Mouse (Mus musculus) lung, embryonic 14.5 days (tissue): ENCODE data around the gene Gm14632. TPM values are rescaled to one million over a fixed set of nuclear protein-coding genes. Genes with fewer than 3 reads are reported as not detected.
"Not testable (repeated sequence)": the region's sequence is repeated elsewhere in the genome, so short reads cannot be mapped to it uniquely, and the experiment has no call there.

Experiments used
- ATAC-seq: fragments of 200-750 bp; cut with Nextera tagmentation; 2 replicates; pipeline ENCODE4 v1.8.0; 2017; ENCODE audit warnings: mild to moderate bottlenecking, moderate TSS enrichment, moderate library complexity; ENCODE audit not compliant: insufficient read depth
- DNase-seq: peaks from one replicate; pipeline ENCODE4 v3.0.0-alpha.2; 2015
- H3K27ac ChIP-seq: fragments of 300-500 bp; sonication (generic); 2 replicates; pipeline ENCODE4 v1.5.1; 2014; ENCODE audit warnings: low read depth, mild to moderate bottlenecking, moderate library complexity
- H3K27me3 ChIP-seq: fragments of 300-500 bp; sonication (generic); 2 replicates; pipeline ENCODE4 v1.6.1; 2014; ENCODE audit warnings: low read length, control low read depth; ENCODE audit not compliant: insufficient read depth
- H3K36me3 ChIP-seq: fragments of 300-500 bp; sonication (generic); 2 replicates; pipeline ENCODE4 v1.6.1; 2014; ENCODE audit warnings: control low read depth; ENCODE audit not compliant: insufficient read depth
- H3K4me1 ChIP-seq: fragments of 300-500 bp; sonication (generic); 2 replicates; pipeline ENCODE4 v1.6.1; 2014; ENCODE audit warnings: antibody characterized with exemption, control low read depth; ENCODE audit not compliant: insufficient read depth
- H3K4me2 ChIP-seq: fragments of 300-500 bp; sonication (generic); 2 replicates; pipeline ENCODE4 v1.6.1; 2014; ENCODE audit warnings: mild to moderate bottlenecking
- H3K4me3 ChIP-seq: fragments of 300-500 bp; sonication (generic); 2 replicates; pipeline ENCODE4 v1.5.1; 2014; ENCODE audit warnings: low read depth, low read length
- H3K9ac ChIP-seq: fragments of 300-500 bp; sonication (generic); 2 replicates; pipeline ENCODE4 v1.6.1; 2014
- H3K9me3 ChIP-seq: fragments of 300-500 bp; sonication (generic); 2 replicates; pipeline ENCODE4 v1.6.1; 2016; ENCODE audit warnings: low read depth, low read length, control low read depth
- WGBS: fragments of 180-500 bp; shearing (Covaris S2); extraction: QIAGEN DNeasy Blood & Tissue Kit; methylation state at CpG from one replicate; pipeline ENCODE4 v1.1.7; 2014; 5-methylcytosine and 5-hydroxymethylcytosine counted together
- polyA plus RNA-seq: library from polyadenylated mRNA; unstranded; fragments of >200 nt; fragmentation: Nextera tagmentation; extraction: Ambion mirVana; gene quantifications from 2 replicates; pipeline ENCODE4 v1.2.1, GENCODE M21; 2014

Gm14632 gene
- not detected in 2 replicates for polyA plus RNA-seq

DNA sequence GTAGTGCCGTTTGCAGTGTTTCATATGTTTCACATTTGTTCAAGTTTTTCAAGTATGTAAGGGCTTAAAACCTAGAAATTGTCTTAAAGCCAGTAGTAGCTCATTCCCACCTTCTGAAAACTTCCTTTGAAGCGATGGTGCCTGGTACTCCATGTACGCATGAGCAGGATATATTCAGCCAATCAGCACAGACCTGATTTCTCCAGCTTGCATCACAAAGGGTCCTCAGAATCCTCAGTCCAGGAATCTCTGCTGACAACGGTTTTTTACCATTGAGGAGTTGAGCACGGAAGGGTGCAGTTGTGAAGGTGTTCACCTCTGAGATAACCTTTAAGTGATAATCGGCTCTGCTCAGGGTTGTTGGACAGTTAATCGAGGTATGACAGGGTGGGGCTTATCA lies at the start of gene Gm14632:
Gm14632 (plus strand) TSS at position 301 of the 400 bp plus-strand sequence.
- ATAC-seq, H3K27ac ChIP-seq, H3K4me2 ChIP-seq, H3K4me3 ChIP-seq, H3K4me1 ChIP-seq, H3K9ac ChIP-seq, H3K36me3 ChIP-seq, DNase-seq, H3K9me3 ChIP-seq, H3K27me3 ChIP-seq: not testable (repeated sequence)
- 88% methylated on average over 4 of the region's 7 CpGs for WGBS
